In the genomic region with DNA sequence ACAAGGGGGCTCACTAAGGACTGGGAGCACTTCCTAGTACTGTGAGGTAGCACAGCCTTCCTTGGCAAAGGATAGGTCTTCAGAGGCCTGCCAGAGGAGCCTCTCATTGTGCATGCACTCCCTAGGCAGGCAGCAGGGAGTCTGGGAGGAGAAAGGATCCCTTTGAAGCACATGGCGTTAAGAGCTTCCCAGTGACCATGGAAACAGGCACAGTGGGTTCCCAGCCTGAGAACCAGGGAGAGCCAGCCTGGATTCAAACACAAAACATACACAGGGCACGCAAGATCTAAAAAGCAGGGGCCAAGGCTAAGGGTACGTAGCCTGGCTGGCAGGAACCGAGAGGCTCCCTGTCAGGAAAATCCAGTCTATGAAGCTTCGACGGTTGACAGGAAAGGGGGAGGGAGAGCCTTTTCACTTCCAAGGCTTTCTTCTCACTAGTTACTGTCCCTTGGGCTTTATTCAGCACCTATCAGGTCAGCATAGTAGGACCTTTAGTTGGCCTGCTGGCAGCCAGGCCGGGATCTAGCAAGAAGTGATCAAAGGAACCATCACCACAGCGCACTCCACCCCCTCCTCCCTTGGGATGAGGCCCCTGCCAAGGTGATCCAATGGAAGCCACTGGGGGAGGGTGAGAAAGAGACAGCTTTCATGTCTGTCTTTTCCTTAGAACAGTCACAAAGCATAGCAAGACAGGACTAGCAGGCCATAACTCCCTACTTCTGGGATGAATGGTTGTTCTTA, we compare ENCODE assay signal across 8 mouse cellular contexts. TPM values are rescaled to one million over a fixed set of nuclear protein-coding genes. Genes with fewer than 3 reads are reported as not detected.
DNase-seq lines count a peak whose midpoint lies in the region; ATAC-seq lines count a peak whose summit lies in the region.

No protein-coding gene starts in this region.

- ATAC-seq in heart, embryonic 16.5 days (replicated peaks; ENCODE audit: extremely low read depth, insufficient read depth, low FRiP score), result 0 out of 2 replicates have a peak, but pooled peaks have one; percentile 45
- no peak for ATAC-seq in heart, embryonic 11.5 days (replicated peaks; ENCODE audit: insufficient number of reproducible peaks, low FRiP score, low TSS enrichment)
- peak; percentile 89 for ATAC-seq in hindbrain, embryonic 15.5 days (ENCODE audit: low FRiP score, low read depth)

- H3K9me3 ChIP-seq in heart, embryonic 16.5 days (replicated peaks; ENCODE audit: control insufficient read depth, low read length), result no peaks in the 10 kb centered on the region
- H3K9me3 ChIP-seq in heart, embryonic 11.5 days (replicated peaks; ENCODE audit: control insufficient read depth, low read length), result no peaks in the 10 kb centered on the region
- H3K9me3 ChIP-seq in hindbrain, embryonic 15.5 days, result no peaks in the 10 kb centered on the region

- peaks cover 29% of the 10 kb centered on the region for H3K4me1 ChIP-seq in heart, embryonic 16.5 days (ENCODE audit: control insufficient read depth, insufficient read depth, low read length)
- H3K4me1 ChIP-seq in heart, embryonic 11.5 days (ENCODE audit: control insufficient read depth, insufficient read depth, low read length), result peaks cover 18% of the 10 kb centered on the region
- peaks cover 40% of the 10 kb centered on the region for H3K4me1 ChIP-seq in hindbrain, embryonic 15.5 days (replicated peaks)

- no peak overlapping the region for H3K27ac ChIP-seq in heart, embryonic 16.5 days (ENCODE audit: low read length)
- no peak overlapping the region for H3K27ac ChIP-seq in heart, embryonic 11.5 days (ENCODE audit: low read depth, low read length)
- peak overlapping the region; percentile 70 for H3K27ac ChIP-seq in hindbrain, embryonic 15.5 days (replicated peaks)

- no peak overlapping the region for H3K9ac ChIP-seq in heart, embryonic 16.5 days (ENCODE audit: low read length)
- H3K9ac ChIP-seq in heart, embryonic 11.5 days (ENCODE audit: low read depth, low read length), result no peak overlapping the region
- no peak overlapping the region for H3K9ac ChIP-seq in hindbrain, embryonic 15.5 days

- no peak overlapping the region for H3K4me2 ChIP-seq in heart, embryonic 16.5 days (ENCODE audit: low read depth, low read length)
- no peak overlapping the region for H3K4me2 ChIP-seq in heart, embryonic 11.5 days
- H3K4me2 ChIP-seq in hindbrain, embryonic 15.5 days, result no peak overlapping the region

- H3K36me3 ChIP-seq in heart, embryonic 16.5 days (ENCODE audit: control insufficient read depth, insufficient read depth), result no peaks in the 10 kb centered on the region
- H3K36me3 ChIP-seq in heart, embryonic 11.5 days (ENCODE audit: control insufficient read depth, insufficient read depth, low read length), result no peaks in the 10 kb centered on the region
- H3K36me3 ChIP-seq in hindbrain, embryonic 15.5 days, result no peaks in the 10 kb centered on the region

- 45% methylated on average over 8 of the region's 8 CpGs for WGBS in heart, embryonic 16.5 days
- WGBS in heart, embryonic 11.5 days (ENCODE audit: insufficient replicate concordance), result 22% methylated on average over 8 of the region's 8 CpGs
- 12% methylated on average over 8 of the region's 8 CpGs for WGBS in hindbrain, embryonic 15.5 days

- DNase-seq in embryo, embryonic 11.5 days (ENCODE audit: low read depth, low spot score), result peak; percentile 14
- DNase-seq in lung, postnatal 10 days, result peak; percentile 16
- DNase-seq in right cerebral cortex, postnatal 36 days (ENCODE audit: low spot score in 2 of 2), result peak; percentile 50 to 56
- DNase-seq in gastrocnemius, postnatal 25 days, result no peak
- no peak for DNase-seq in B cell, adult 2 months

- H3K27me3 ChIP-seq in heart, embryonic 16.5 days (ENCODE audit: control insufficient read depth, insufficient read depth, low read length), result no peaks in the 10 kb centered on the region
- no peaks in the 10 kb centered on the region for H3K27me3 ChIP-seq in heart, embryonic 11.5 days (ENCODE audit: control insufficient read depth, insufficient read depth, low read length)
- no peaks in the 10 kb centered on the region for H3K27me3 ChIP-seq in hindbrain, embryonic 15.5 days

- H3K4me3 ChIP-seq in heart, embryonic 16.5 days (ENCODE audit: low read length), result no peak overlapping the region
- no peak overlapping the region for H3K4me3 ChIP-seq in heart, embryonic 11.5 days (ENCODE audit: low read depth, low read length)
- H3K4me3 ChIP-seq in hindbrain, embryonic 15.5 days, result no peak overlapping the region

RNA-seq across cellular contexts. Expression of a gene that starts 56.8 kb away (rescaled TPM):
- 28.1 and 34.0 TPM in 2 replicates for polyA plus RNA-seq in heart, embryonic 16.5 days (2015; fragmentation: Nextera tagmentation; extraction: Ambion mirVana)
- polyA plus RNA-seq in heart, embryonic 11.5 days (2014; fragmentation: Nextera tagmentation; extraction: Ambion mirVana), result 16.3 and 21.7 TPM in 2 replicates
- 5.6 and 6.1 TPM in 2 replicates for polyA plus RNA-seq in hindbrain, embryonic 15.5 days (2015; fragmentation: Nextera tagmentation; extraction: Ambion mirVana)
- 10 to 100 TPM; 35.0 to 47.6 TPM for total RNA-seq in gastrocnemius, postnatal 25 days (2021)

Comparison
In these comparisons a context has a peak if more than half of its experiments do, and no peak if none do; other contexts are left out.
1. DNase-seq: peak in embryo, embryonic 11.5 days (single experiment), lung, postnatal 10 days (single experiment) and right cerebral cortex, postnatal 36 days (2 of 2); none in gastrocnemius, postnatal 25 days (single experiment) and B cell, adult 2 months (0 of 2).